Mouse (Mus musculus) kidney, adult 10 weeks (tissue): ENCODE results near the gene Rnf144a. TPM values are rescaled to one million over a fixed set of nuclear protein-coding genes. Genes with fewer than 3 reads are reported as not detected.

Source experiments
- polyA plus RNA-seq: library from polyadenylated mRNA; stranded (reverse); fragments of 350-450 nt; fragmentation: Illumina TruSeq; extraction: RNeasy Lipid Tissue Mini Kit (QIAGEN cat#74804); gene quantifications from one replicate; pipeline ENCODE4 v1.2.3, GENCODE M21; 2014; ENCODE audit warnings: low read depth, low replicate concordance

The Rnf144a gene
- 23.7 TPM for polyA plus RNA-seq

GRCm38 (mm10) chr12:26415104-26415771 is at the start of gene Rnf144a:
Gene Rnf144a, minus strand, starts transcription at chr12:26415254.

GRCm38 (mm10) chr12:26456028-26456698 is 41.1 kb upstream of the Rnf144a start, which contains the start of gene Rsad2:
Gene Rsad2, minus strand, starts transcription at chr12:26456452.

Other genes starting within 250 kb of the Rnf144a start
- gene Rsad2, start 41.2 kb upstream of the Rnf144a start, polyA plus RNA-seq, result 53.0 TPM
- gene Cmpk2, start 54.0 kb upstream of the Rnf144a start, polyA plus RNA-seq, result 30.7 TPM